Mouse (Mus musculus): ENCODE measurements around the gene Tlr13.

- TF ChIP-seq CTCF (IDR thresholded peaks at IDR 0.05; ENCODE audit: borderline replicate concordance, extremely low read depth, insufficient read depth, insufficient read length) (no peak), POLR2A (IDR thresholded peaks at IDR 0.05; ENCODE audit: borderline replicate concordance, extremely low read depth, insufficient read depth, insufficient read length, poor library complexity, severe bottlenecking) (no peak)
These were observed 28.8 kb downstream of the Tlr13 start for GRCm38 (mm10) chrX:106171853-106172154.
